Mouse (Mus musculus): ENCODE results near the gene Sesn3. TPM values are rescaled to one million over a fixed set of nuclear protein-coding genes. Genes with fewer than 3 reads are reported as not detected.
"Not testable (repeated sequence)": the region's sequence is repeated elsewhere in the genome, so short reads cannot be mapped to it uniquely, and the experiment has no call there.

Gene Sesn3
- total and polyA plus RNA-seq, 3 experiments = 1.5 to 6.0 TPM; not detected in 1

DNA sequence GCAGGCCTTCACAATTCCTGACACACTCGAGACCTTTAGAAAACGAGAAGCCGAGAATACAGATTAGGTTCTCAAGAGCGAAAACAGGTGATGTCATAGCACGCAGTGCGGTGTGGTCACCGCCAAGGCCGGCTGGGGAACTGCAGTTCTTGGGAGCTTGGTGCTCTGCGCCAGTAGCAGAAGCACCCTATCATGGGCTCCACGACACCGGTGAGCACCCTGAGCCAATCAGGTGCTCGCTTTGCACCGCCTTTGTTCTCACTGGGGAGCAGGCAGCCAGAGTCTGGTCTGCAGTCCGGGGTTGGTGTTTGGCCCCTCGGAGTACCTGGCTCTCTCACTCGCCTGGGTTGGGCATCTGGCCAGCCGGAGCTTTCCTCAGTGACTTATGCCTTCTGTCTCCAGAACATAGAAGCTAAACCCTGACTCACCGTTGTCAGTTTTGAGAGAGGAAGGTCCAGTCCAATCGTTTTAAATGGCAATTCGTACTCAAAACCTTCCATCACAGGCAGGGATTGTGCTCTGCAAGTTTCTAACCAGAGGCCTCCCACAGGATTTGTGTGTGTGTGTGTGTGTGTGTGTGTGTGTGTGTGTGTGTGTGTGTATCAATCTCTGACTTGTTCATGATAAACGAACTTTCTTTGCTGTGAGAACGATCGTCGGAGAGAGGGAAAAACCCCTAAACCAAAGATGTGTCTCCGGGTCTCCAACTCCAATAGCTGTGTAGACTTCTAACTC is at the start of gene Sesn3 (continued):
- TF ChIP-seq USF1 (IDR thresholded peaks at IDR 0.05; ENCODE audit: low read depth, low read length) (0 out of 2 replicates have a peak, but pooled peaks have one; percentile 53), MXI1 (IDR thresholded peaks at IDR 0.05; ENCODE audit: low read depth, low read length) (peak; percentile 68; the same call in 1 of the 2 replicates), JUND (IDR thresholded peaks at IDR 0.05; ENCODE audit: low read depth, low read length) (no peak), KAT2A (conservative IDR thresholded peaks at IDR 0.05; ENCODE audit: low read depth, low read length) (no peak), GABPA (IDR thresholded peaks at IDR 0.05; ENCODE audit: low read depth, low read length) (no peak)

DNA sequence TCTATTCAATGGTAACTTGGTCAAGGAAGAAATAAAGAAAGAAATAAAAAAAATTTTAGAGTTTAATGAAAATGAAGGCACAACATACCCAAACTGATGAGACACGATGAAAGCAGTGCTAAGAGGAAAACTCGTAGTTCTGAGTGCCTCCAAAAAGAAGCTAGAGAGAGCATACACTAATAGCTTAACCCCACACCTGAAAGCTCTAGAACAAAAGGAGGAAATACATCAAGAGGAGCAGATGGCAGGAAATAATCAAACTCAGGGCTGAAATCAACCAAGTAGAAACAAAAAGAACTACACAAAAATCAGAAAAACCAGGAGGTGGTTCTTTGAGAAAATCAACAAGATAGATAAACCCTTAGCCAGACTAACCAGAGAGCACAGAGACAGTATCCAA is 47.8 kb upstream of the Sesn3 start:
- H3K4me1 ChIP-seq (ENCODE audit: control insufficient read depth in 1 of 2, insufficient read depth in 2 of 2, low read length in 2 of 2); H3K9me3 ChIP-seq (replicated peaks; ENCODE audit: insufficient read depth, low read length); H3K79me2 ChIP-seq (ENCODE audit: control insufficient read depth, insufficient read depth, low read length, poor library complexity); H3K36me3 ChIP-seq (ENCODE audit: control insufficient read depth in 1 of 2, insufficient read depth in 2 of 2, low read length in 2 of 2); DNase-seq (ENCODE audit: low read depth, low spot score); H3K27ac ChIP-seq (ENCODE audit: control insufficient read depth, low read depth, low read length); H3K27me3 ChIP-seq (ENCODE audit: control insufficient read depth in 1 of 2, insufficient read depth in 2 of 2, low read length in 2 of 2); H3K9ac ChIP-seq (ENCODE audit: control insufficient read depth, low read depth, low read length, poor library complexity, severe bottlenecking); H3K4me3 ChIP-seq (ENCODE audit: control insufficient read depth in 1 of 2, insufficient read depth in 1 of 2, low read depth in 2 of 2, low read length in 2 of 2): not testable (repeated sequence)

DNA sequence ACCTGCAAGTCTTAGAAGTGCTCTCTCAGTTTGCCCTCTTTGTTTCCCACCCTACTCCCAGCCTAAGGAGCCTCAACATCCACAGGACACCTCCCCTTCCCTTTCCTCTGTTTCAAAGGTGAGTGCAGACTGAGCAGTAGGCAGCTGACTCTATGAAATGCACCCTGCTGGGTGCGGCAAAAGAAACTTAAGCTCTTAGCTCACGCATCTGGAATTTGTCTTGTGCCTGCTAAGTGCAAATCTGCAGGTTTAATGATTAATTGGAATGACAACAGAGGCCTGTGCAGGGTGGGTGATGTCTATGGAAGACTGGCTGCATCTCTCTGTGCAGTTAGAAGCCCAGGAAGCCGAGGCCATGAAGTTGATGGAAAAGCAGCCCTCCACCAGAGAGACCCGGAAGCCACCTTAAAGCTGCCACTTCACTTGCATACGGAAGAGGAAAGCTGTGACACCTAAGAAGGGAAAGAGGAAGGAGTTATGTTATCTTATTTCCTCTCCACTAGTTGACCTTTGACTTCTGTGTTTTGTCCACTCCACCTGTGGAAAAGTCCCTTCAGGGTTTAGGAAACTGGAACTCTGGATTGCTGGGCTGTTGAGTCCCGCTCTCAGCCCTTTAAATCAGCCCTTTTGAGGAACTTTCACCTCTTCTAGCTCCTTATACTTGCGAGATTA is 41.0 kb upstream of the Sesn3 start:
- no peak for TF ChIP-seq MYB (IDR thresholded peaks at IDR 0.05; ENCODE audit: low read depth, low read length)
- H3K27me3 ChIP-seq (ENCODE audit: control insufficient read depth in 1 of 2, insufficient read depth in 2 of 2, low read length in 2 of 2) = peaks cover 3 to 4% of the 10 kb centered on the region in 2 experiments; a peak in 3 of 4 replicates
- H3K27ac ChIP-seq (ENCODE audit: control insufficient read depth, low read depth, low read length) = no peak overlapping the region
- H3K9ac ChIP-seq (ENCODE audit: control insufficient read depth, low read depth, low read length, poor library complexity, severe bottlenecking) = no peak overlapping the region
- no peaks in the 10 kb centered on the region for H3K9me3 ChIP-seq (replicated peaks; ENCODE audit: insufficient read depth, low read length)
- no peaks in the 10 kb centered on the region; a peak in 1 of 4 replicates for H3K36me3 ChIP-seq (ENCODE audit: control insufficient read depth in 1 of 2, insufficient read depth in 2 of 2, low read length in 2 of 2)
- DNase-seq (ENCODE audit: low read depth, low spot score) = no peak
- H3K79me2 ChIP-seq (ENCODE audit: control insufficient read depth, insufficient read depth, low read length, poor library complexity) = no peaks in the 10 kb centered on the region
- no peaks in the 10 kb centered on the region for H3K4me1 ChIP-seq (ENCODE audit: control insufficient read depth in 1 of 2, insufficient read depth in 2 of 2, low read length in 2 of 2)
- H3K4me3 ChIP-seq (ENCODE audit: control insufficient read depth in 1 of 2, insufficient read depth in 1 of 2, low read depth in 2 of 2, low read length in 2 of 2) = no peak overlapping the region

DNA sequence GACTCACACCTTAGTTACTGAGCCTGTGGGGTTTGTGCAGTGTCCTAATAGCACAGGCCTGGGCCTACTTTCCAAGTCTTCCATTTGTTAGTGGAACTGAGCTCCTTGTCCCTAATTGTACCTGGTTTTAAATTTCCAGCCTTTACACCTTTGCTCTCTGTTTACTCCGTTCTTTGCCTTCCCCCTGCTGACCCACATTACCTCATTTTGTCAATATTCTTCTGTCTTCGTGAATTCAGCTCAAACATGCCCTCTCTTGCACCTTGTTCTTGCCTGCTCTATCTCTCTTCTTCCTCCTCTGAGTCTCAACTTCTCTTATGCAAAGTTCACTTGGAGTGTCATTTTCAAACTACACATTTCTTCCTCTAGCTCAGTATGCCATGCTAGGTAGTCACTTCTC is 39.6 kb upstream of the Sesn3 start:
- TF ChIP-seq SIN3A (IDR thresholded peaks at IDR 0.05; ENCODE audit: low read length) (no peak), HCFC1 (IDR thresholded peaks at IDR 0.05; ENCODE audit: low read depth, low read length) (no peak), ZC3H11A (IDR thresholded peaks at IDR 0.05; ENCODE audit: low read depth, low read length) (no peak), EP300 (IDR thresholded peaks at IDR 0.05; ENCODE audit: low read depth in 1 of 2, low read length in 2 of 2) (no peak), E2F4 (IDR thresholded peaks at IDR 0.05; ENCODE audit: borderline replicate concordance, low read depth, low read length) (no peak), CHD2 (IDR thresholded peaks at IDR 0.05; ENCODE audit: low read length) (no peak), TBP (IDR thresholded peaks at IDR 0.05; ENCODE audit: low read depth, low read length) (no peak), MXI1 (IDR thresholded peaks at IDR 0.05; ENCODE audit: low read depth, low read length) (no peak), MAX (IDR thresholded peaks at IDR 0.05; ENCODE audit: low read length) (no peak), ZNF384 (IDR thresholded peaks at IDR 0.05; ENCODE audit: low read depth, low read length) (no peak), NRF1 (IDR thresholded peaks at IDR 0.05; ENCODE audit: insufficient read depth, low read depth, low read length, poor library complexity, severe bottlenecking) (no peak), RCOR1 (IDR thresholded peaks at IDR 0.05; ENCODE audit: low read depth, low read length) (no peak), USF1 (IDR thresholded peaks at IDR 0.05; ENCODE audit: low read depth, low read length) (no peak), POLR2AphosphoS5 (IDR thresholded peaks at IDR 0.05; ENCODE audit: borderline replicate concordance, low read depth, low read length) (no peak), ETS1 (IDR thresholded peaks at IDR 0.05; ENCODE audit: low read depth, low read length) (no peak), JUND (IDR thresholded peaks at IDR 0.05; ENCODE audit: low read depth, low read length) (no peak), MYC (IDR thresholded peaks at IDR 0.05; ENCODE audit: low read depth, low read length) (no peak), ZMIZ1 (IDR thresholded peaks at IDR 0.05; ENCODE audit: low read depth, low read length) (no peak), NELFE (IDR thresholded peaks at IDR 0.05; ENCODE audit: low read depth, low read length) (no peak), GABPA (IDR thresholded peaks at IDR 0.05; ENCODE audit: low read depth, low read length) (no peak)
- H3K4me1 ChIP-seq (ENCODE audit: control insufficient read depth in 1 of 2, insufficient read depth in 2 of 2, low read length in 2 of 2) = no peaks in the 10 kb centered on the region
- H3K4me3 ChIP-seq (ENCODE audit: control insufficient read depth in 1 of 2, insufficient read depth in 1 of 2, low read depth in 2 of 2, low read length in 2 of 2) = no peak overlapping the region
- H3K27me3 ChIP-seq (ENCODE audit: control insufficient read depth in 1 of 2, insufficient read depth in 2 of 2, low read length in 2 of 2) = peaks cover 4 to 6% of the 10 kb centered on the region in 2 experiments; a peak in 3 of 4 replicates
- no peaks in the 10 kb centered on the region for H3K79me2 ChIP-seq (ENCODE audit: control insufficient read depth, insufficient read depth, low read length, poor library complexity)
- H3K27ac ChIP-seq (ENCODE audit: control insufficient read depth, low read depth, low read length) = no peak overlapping the region
- no peak for DNase-seq (ENCODE audit: low read depth, low spot score)
- no peaks in the 10 kb centered on the region; a peak in 1 of 4 replicates for H3K36me3 ChIP-seq (ENCODE audit: control insufficient read depth in 1 of 2, insufficient read depth in 2 of 2, low read length in 2 of 2)
- no peak overlapping the region for H3K9ac ChIP-seq (ENCODE audit: control insufficient read depth, low read depth, low read length, poor library complexity, severe bottlenecking)
- H3K9me3 ChIP-seq (replicated peaks; ENCODE audit: insufficient read depth, low read length) = no peaks in the 10 kb centered on the region

All from MEL (cell line).